In the genomic region with DNA sequence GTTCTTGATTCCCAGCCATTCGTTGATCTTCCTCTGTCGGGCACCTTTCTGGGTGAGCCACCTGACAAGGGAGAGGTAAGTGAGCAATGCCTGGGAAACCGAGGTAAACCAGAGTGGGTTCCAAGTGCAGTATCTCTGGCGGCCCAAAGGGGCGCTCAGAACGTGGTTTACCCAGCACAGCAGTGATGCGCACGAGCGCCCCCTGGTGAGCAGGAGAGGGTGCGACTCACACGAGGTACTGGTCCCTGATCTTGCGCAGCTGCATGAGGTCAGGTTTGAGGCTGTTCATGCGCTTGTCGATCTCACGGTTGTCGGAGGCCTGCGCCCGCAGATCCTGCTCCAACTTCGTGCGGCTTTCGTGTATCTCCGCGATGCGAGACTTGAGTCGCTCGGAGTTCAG, we compare ENCODE assay signal across 8 mouse cellular contexts. TPM values are rescaled to one million over a fixed set of nuclear protein-coding genes. Genes with fewer than 3 reads are reported as not detected.
DNase-seq lines count a peak whose midpoint lies in the region; ATAC-seq and TF ChIP-seq lines count a peak whose summit lies in the region.

No protein-coding gene starts in this region.

- ATAC-seq in G1E (ENCODE audit: extremely low read depth, insufficient number of reproducible peaks, low FRiP score, poor library complexity, severe bottlenecking), result peak; percentile 72
- ATAC-seq in forebrain, embryonic 16.5 days, result peak; percentile 79
- ATAC-seq in hindbrain, embryonic 11.5 days (ENCODE audit: low FRiP score), result peak; percentile 66
- peak; percentile 63 for ATAC-seq in lung, postnatal 0 days

- H3K4me1 ChIP-seq in G1E (ENCODE audit: insufficient read depth, low read depth, low read length), result peaks cover 94% of the 10 kb centered on the region
- H3K4me1 ChIP-seq in forebrain, embryonic 16.5 days (replicated peaks; ENCODE audit: control insufficient read depth, insufficient read depth, low read length), result peaks cover 34% of the 10 kb centered on the region
- peaks cover 8% of the 10 kb centered on the region for H3K4me1 ChIP-seq in hindbrain, embryonic 11.5 days (replicated peaks; ENCODE audit: control insufficient read depth, insufficient read depth, low read length)
- no peaks in the 10 kb centered on the region; the same call in 1 of the 2 replicates for H3K4me1 ChIP-seq in lung, postnatal 0 days (ENCODE audit: insufficient read depth, low read depth, low read length)

- TF ChIP-seq EP300 in lung, postnatal 0 days (IDR thresholded peaks at IDR 0.05), result no peak

- H3K27me3 ChIP-seq in G1E (ENCODE audit: insufficient read depth, low read length), result no peaks in the 10 kb centered on the region; the same call in 1 of the 2 replicates
- no peaks in the 10 kb centered on the region for H3K27me3 ChIP-seq in forebrain, embryonic 16.5 days (replicated peaks; ENCODE audit: control insufficient read depth, insufficient read depth, low read length)
- H3K27me3 ChIP-seq in hindbrain, embryonic 11.5 days (ENCODE audit: control insufficient read depth, insufficient read depth, low read length), result no peaks in the 10 kb centered on the region
- H3K27me3 ChIP-seq in lung, postnatal 0 days (replicated peaks; ENCODE audit: insufficient read depth, low read length), result no peaks in the 10 kb centered on the region

- H3K4me3 ChIP-seq in G1E (ENCODE audit: low read depth, low read length), result no peak overlapping the region
- no peak overlapping the region for H3K4me3 ChIP-seq in forebrain, embryonic 16.5 days (replicated peaks; ENCODE audit: low read length)
- H3K4me3 ChIP-seq in hindbrain, embryonic 11.5 days (ENCODE audit: low read depth, low read length), result no peak overlapping the region
- no peak overlapping the region for H3K4me3 ChIP-seq in lung, postnatal 0 days (ENCODE audit: low read depth, low read length)

- no peaks in the 10 kb centered on the region for H3K9me3 ChIP-seq in G1E (replicated peaks)
- H3K9me3 ChIP-seq in forebrain, embryonic 16.5 days (ENCODE audit: control insufficient read depth, low read length), result no peaks in the 10 kb centered on the region
- no peaks in the 10 kb centered on the region for H3K9me3 ChIP-seq in hindbrain, embryonic 11.5 days (ENCODE audit: control insufficient read depth, low read length)
- H3K9me3 ChIP-seq in lung, postnatal 0 days (ENCODE audit: low read length), result no peaks in the 10 kb centered on the region

- DNase-seq in G1E (ENCODE audit: low spot score), result peak; percentile 77
- DNase-seq in cerebellum, adult 11-12 months, result peak; percentile 92
- DNase-seq in hindbrain, embryonic 11.5 days (ENCODE audit: low spot score), result peak; percentile 98
- peak; percentile 97 to 98 for DNase-seq in layer of hippocampus, postnatal 10 days (ENCODE audit: low spot score in 2 of 2)
- DNase-seq in lung, postnatal 0 days (ENCODE audit: low spot score), result peak; percentile 95
- peak; percentile 96 for DNase-seq in ovary, postnatal 14 days (ENCODE audit: low spot score)
- DNase-seq in thymus, postnatal 10 days (ENCODE audit: low spot score in 2 of 2), result peak; percentile 95 to 100

- TF ChIP-seq CTCF in G1E (IDR thresholded peaks at IDR 0.05; ENCODE audit: low read depth, low read length), result peak; percentile 100
- peak; percentile 100 for TF ChIP-seq CTCF in lung, postnatal 0 days (IDR thresholded peaks at IDR 0.05)

- H3K27ac ChIP-seq in forebrain, embryonic 16.5 days (ENCODE audit: low read length), result no peak overlapping the region
- no peak overlapping the region for H3K27ac ChIP-seq in hindbrain, embryonic 11.5 days (ENCODE audit: low read depth, low read length)
- no peak overlapping the region for H3K27ac ChIP-seq in lung, postnatal 0 days (ENCODE audit: low read length)

- 4% methylated on average over 26 of the region's 26 CpGs for WGBS in forebrain, embryonic 16.5 days
- WGBS in hindbrain, embryonic 11.5 days, result 6% methylated on average over 26 of the region's 26 CpGs
- WGBS in lung, postnatal 0 days, result 6% methylated on average over 26 of the region's 26 CpGs

- peaks cover 82% of the 10 kb centered on the region for H3K36me3 ChIP-seq in G1E (replicated peaks)
- H3K36me3 ChIP-seq in forebrain, embryonic 16.5 days (ENCODE audit: control insufficient read depth, insufficient read depth), result peaks cover 34% of the 10 kb centered on the region
- peaks cover 7% of the 10 kb centered on the region; the same call in 1 of the 2 replicates for H3K36me3 ChIP-seq in hindbrain, embryonic 11.5 days (ENCODE audit: control insufficient read depth, insufficient read depth, low read length)
- H3K36me3 ChIP-seq in lung, postnatal 0 days (ENCODE audit: insufficient read depth, low read length), result peaks cover 6% of the 10 kb centered on the region; the same call in 1 of the 2 replicates

- no peak overlapping the region for H3K4me2 ChIP-seq in forebrain, embryonic 16.5 days (ENCODE audit: low read length)
- H3K4me2 ChIP-seq in hindbrain, embryonic 11.5 days (replicated peaks; ENCODE audit: low read depth, low read length), result no peak overlapping the region
- no peak overlapping the region for H3K4me2 ChIP-seq in lung, postnatal 0 days (replicated peaks; ENCODE audit: low read depth, low read length)

- no peak overlapping the region for H3K9ac ChIP-seq in forebrain, embryonic 16.5 days (replicated peaks; ENCODE audit: low read depth, low read length)
- H3K9ac ChIP-seq in hindbrain, embryonic 11.5 days (ENCODE audit: low read depth, low read length), result no peak overlapping the region
- no peak overlapping the region for H3K9ac ChIP-seq in lung, postnatal 0 days (replicated peaks; ENCODE audit: low read depth)

RNA-seq across cellular contexts. Expression of gene Pik3r2, which starts 7.2 kb away (rescaled TPM):
- total RNA-seq in G1E (2014; fragmentation: Nextera tagmentation) (7.1 and 16.3 TPM in 2 replicates), G1E (2017) (11.8 and 13.3 TPM in 2 replicates)
- polyA plus RNA-seq in G1E (2012), result 55.0 and 68.8 TPM in 2 replicates
- 145 and 149 TPM in 2 replicates for polyA plus RNA-seq in forebrain, embryonic 16.5 days (2015; fragmentation: Nextera tagmentation; extraction: Ambion mirVana)
- polyA plus RNA-seq in hindbrain, embryonic 11.5 days (2014; fragmentation: Nextera tagmentation; extraction: Ambion mirVana), result 31.5 and 36.5 TPM in 2 replicates
- 100 to 1,000 TPM; 170 to 174 TPM for total RNA-seq in layer of hippocampus, postnatal 10 days (2021)
- 28.0 and 30.5 TPM in 2 replicates for polyA plus RNA-seq in lung, postnatal 0 days (2015; fragmentation: Nextera tagmentation; extraction: Ambion mirVana)

RNA-seq across cellular contexts. Expression of gene Mpv17l2, which starts 8.6 kb away (rescaled TPM):
- total RNA-seq in G1E (2014; fragmentation: Nextera tagmentation) (63.1 and 67.1 TPM in 2 replicates), G1E (2017) (13.5 and 13.9 TPM in 2 replicates)
- 89.1 and 101 TPM in 2 replicates for polyA plus RNA-seq in G1E (2012)
- 49.3 and 49.8 TPM in 2 replicates for polyA plus RNA-seq in forebrain, embryonic 16.5 days (2015; fragmentation: Nextera tagmentation; extraction: Ambion mirVana)
- polyA plus RNA-seq in hindbrain, embryonic 11.5 days (2014; fragmentation: Nextera tagmentation; extraction: Ambion mirVana), result 38.7 and 40.6 TPM in 2 replicates
- 10 to 100 TPM; 45.3 to 49.9 TPM for total RNA-seq in layer of hippocampus, postnatal 10 days (2021)
- polyA plus RNA-seq in lung, postnatal 0 days (2015; fragmentation: Nextera tagmentation; extraction: Ambion mirVana), result 57.4 and 88.8 TPM in 2 replicates

RNA-seq across cellular contexts. Expression of gene Rab3a, which starts 14.9 kb away (rescaled TPM):
- total RNA-seq in G1E (2014; fragmentation: Nextera tagmentation) (11.2 and 11.4 TPM in 2 replicates), G1E (2017) (4.6 and 7.0 TPM in 2 replicates)
- polyA plus RNA-seq in G1E (2012), result 10.8 and 15.4 TPM in 2 replicates
- polyA plus RNA-seq in forebrain, embryonic 16.5 days (2015; fragmentation: Nextera tagmentation; extraction: Ambion mirVana), result 350 and 395 TPM in 2 replicates
- 91.5 and 94.3 TPM in 2 replicates for polyA plus RNA-seq in hindbrain, embryonic 11.5 days (2014; fragmentation: Nextera tagmentation; extraction: Ambion mirVana)
- total RNA-seq in layer of hippocampus, postnatal 10 days (2021), result 100 to 1,000 TPM; 584 to 714 TPM
- polyA plus RNA-seq in lung, postnatal 0 days (2015; fragmentation: Nextera tagmentation; extraction: Ambion mirVana), result 17.6 and 28.6 TPM in 2 replicates

RNA-seq across cellular contexts. Expression of gene Mast3, which starts 35.5 kb away (rescaled TPM):
- total RNA-seq in G1E (2014; fragmentation: Nextera tagmentation) (79.8 and 104 TPM in 2 replicates), G1E (2017) (15.7 and 18.9 TPM in 2 replicates)
- 323 and 357 TPM in 2 replicates for polyA plus RNA-seq in G1E (2012)
- polyA plus RNA-seq in forebrain, embryonic 16.5 days (2015; fragmentation: Nextera tagmentation; extraction: Ambion mirVana), result 22.5 and 30.8 TPM in 2 replicates
- 11.2 and 12.3 TPM in 2 replicates for polyA plus RNA-seq in hindbrain, embryonic 11.5 days (2014; fragmentation: Nextera tagmentation; extraction: Ambion mirVana)
- 100 to 1,000 TPM; 179 to 186 TPM for total RNA-seq in layer of hippocampus, postnatal 10 days (2021)
- polyA plus RNA-seq in lung, postnatal 0 days (2015; fragmentation: Nextera tagmentation; extraction: Ambion mirVana), result 7.3 and 7.6 TPM in 2 replicates

RNA-seq across cellular contexts. Expression of gene Il12rb1, which starts 38.9 kb away (rescaled TPM):
- total RNA-seq in G1E (2014; fragmentation: Nextera tagmentation) (1.9 and 2.7 TPM in 2 replicates), G1E (2017) (2.3 and 3.1 TPM in 2 replicates)
- polyA plus RNA-seq in G1E (2012), result 4.6 and 5.6 TPM in 2 replicates
- polyA plus RNA-seq in forebrain, embryonic 16.5 days (2015; fragmentation: Nextera tagmentation; extraction: Ambion mirVana), result 0.08 and 0.09 TPM in 2 replicates
- polyA plus RNA-seq in hindbrain, embryonic 11.5 days (2014; fragmentation: Nextera tagmentation; extraction: Ambion mirVana), result 0.08 TPM in 1 of 2 replicates, not detected in the other
- total RNA-seq in layer of hippocampus, postnatal 10 days (2021), result under 1 TPM; 0.30 to 0.38 TPM
- polyA plus RNA-seq in lung, postnatal 0 days (2015; fragmentation: Nextera tagmentation; extraction: Ambion mirVana), result 0.13 and 0.16 TPM in 2 replicates
